Mouse (Mus musculus) neutrophil, adult 5-6 weeks (primary cell): Measurements from ENCODE around the gene Zfp455. TPM values are rescaled to one million over a fixed set of nuclear protein-coding genes. Genes with fewer than 3 reads are reported as not detected.
A peak's percentile ranks its signal among the peaks of the same experiment; 100 is the strongest.
"Not testable (repeated sequence)": the region's sequence is repeated elsewhere in the genome, so short reads cannot be mapped to it uniquely, and the experiment has no call there.

Experiments
- ATAC-seq: fragments of 151-379, 151-347 bp; 2 replicates; pipeline ENCODE4 v1.8.0; 2017; ENCODE audit warnings: mild to moderate bottlenecking, moderate TSS enrichment; ENCODE audit not compliant: insufficient number of reproducible peaks, poor library complexity, low FRiP score, severe bottlenecking; ENCODE audit errors: extremely low read depth
- total RNA-seq: library from RNA; stranded (forward); fragments of 200-1000 nt; gene quantifications from 2 replicates; pipeline ENCODE4 v1.2.3, GENCODE M21; 2017

Gene Zfp455
- 2.4 and 2.8 TPM in 2 replicates for total RNA-seq

GRCm38 (mm10) chr13:67194340-67194894 lies at the start of gene Zfp455:
TSS of gene Zfp455 (plus strand) at chr13:67194506.
- peak; percentile 85 for ATAC-seq

DNA sequence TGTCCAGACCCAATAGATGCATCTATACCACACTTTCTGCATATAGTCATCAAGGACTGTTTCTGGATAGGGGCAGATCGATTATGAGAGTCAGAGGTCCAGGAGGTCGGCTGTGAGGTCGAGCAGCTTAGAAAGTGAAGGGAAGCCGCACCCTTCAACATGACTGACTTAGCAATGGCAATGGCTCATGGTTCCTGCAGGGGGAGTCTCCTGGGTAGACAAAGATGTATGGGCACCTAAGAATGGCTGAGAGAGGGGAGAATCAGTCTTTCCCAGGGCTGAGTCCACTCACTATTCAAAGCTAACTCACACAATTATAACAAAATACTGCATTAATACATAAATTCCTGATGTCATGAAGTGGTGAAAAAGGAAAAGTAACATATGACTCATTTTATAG lies 28.2 kb upstream of the Zfp455 start:
- not testable (repeated sequence) for ATAC-seq

- peak; percentile 95 for ATAC-seq
These were observed 21.1 kb upstream of the Zfp455 start, which contains the start of gene Rsl1 for GRCm38 (mm10) chr13:67172991-67173722. TSS of gene Rsl1 (plus strand) at chr13:67173182.

DNA sequence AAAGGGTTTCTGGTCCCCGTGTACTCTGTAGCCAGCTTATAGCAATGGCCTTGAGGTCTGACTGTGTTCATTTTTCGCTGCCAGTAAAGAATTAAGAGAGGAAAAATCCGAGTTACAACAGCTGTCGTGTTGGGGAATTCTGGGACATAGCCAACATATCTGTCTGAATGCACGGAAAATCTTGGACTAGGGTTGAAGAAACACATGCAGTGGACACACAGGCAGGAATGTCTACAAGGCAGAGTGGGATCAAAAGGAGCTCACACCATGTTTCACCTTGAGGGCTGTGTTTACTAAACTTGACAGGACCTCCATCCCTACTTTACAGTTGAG lies 20.6 kb upstream of the Zfp455 start:
- no peak for ATAC-seq

GRCm38 (mm10) chr13:67201656-67202055 lies 7.3 kb downstream of the Zfp455 start:
- no peak for ATAC-seq

DNA sequence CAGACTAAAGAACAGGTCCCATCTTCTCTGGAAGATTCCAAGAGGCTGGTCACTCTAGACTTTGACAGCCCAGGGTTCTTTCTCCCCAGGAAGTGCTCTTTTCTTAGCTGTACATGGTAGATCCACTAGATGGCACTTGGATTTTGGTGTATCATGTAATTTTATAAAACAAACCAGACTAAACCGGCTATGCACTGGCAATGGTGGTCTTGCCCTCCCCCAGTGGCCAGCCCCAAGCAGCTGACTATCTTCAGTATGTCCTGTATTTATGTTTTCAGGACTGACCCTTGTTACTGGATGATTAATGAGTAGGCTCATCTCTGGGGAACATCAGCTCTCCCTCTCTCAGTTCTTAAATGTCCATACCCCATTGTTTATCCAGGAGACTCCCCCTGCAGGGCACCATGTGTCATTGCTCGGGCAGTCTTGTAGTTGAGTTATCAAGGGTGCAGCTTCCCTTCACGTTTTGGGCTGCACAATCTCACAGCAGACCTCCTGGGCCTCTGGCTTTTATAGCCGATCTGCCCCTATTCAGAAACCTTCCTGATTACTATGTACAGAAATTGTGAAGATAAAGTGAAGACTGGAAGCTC lies 19.8 kb downstream of the Zfp455 start:
- ATAC-seq = no peak

Other genes starting within 250 kb of the Zfp455 start
- gene Zfp712, start 133.3 kb upstream of the Zfp455 start, total RNA-seq = 8.8 and 11.2 TPM in 2 replicates
- 4.1 and 4.2 TPM in 2 replicates for gene Zfp708, start 96.5 kb upstream of the Zfp455 start, total RNA-seq
- 0.98 and 5.4 TPM in 2 replicates for gene Gm28557, start 85.9 kb upstream of the Zfp455 start, total RNA-seq
- 1.3 and 1.8 TPM in 2 replicates for gene Rslcan18, start 78.2 kb upstream of the Zfp455 start, total RNA-seq
- 4.2 and 4.3 TPM in 2 replicates for gene Zfp759, start 72.8 kb upstream of the Zfp455 start, total RNA-seq
- 13.0 and 14.3 TPM in 2 replicates for gene Rsl1, start 21.3 kb upstream of the Zfp455 start, total RNA-seq
- 4.8 and 7.2 TPM in 2 replicates for gene Zfp458, start 84.0 kb downstream of the Zfp455 start, total RNA-seq
- 3.8 and 4.4 TPM in 2 replicates for gene Zfp457, start 112.0 kb downstream of the Zfp455 start, total RNA-seq
- 18.8 and 22.3 TPM in 2 replicates for gene Zfp595, start 138.1 kb downstream of the Zfp455 start, total RNA-seq
- gene Gm28044, start 166.0 kb downstream of the Zfp455 start, total RNA-seq = 2.6 and 10.2 TPM in 2 replicates
- gene Zfp953, start 166.1 kb downstream of the Zfp455 start, total RNA-seq = 16.6 and 19.0 TPM in 2 replicates
- 3.9 TPM in 1 of 2 replicates, not detected in the other for gene Gm28041, start 181.2 kb downstream of the Zfp455 start, total RNA-seq
- 8.8 TPM in 2 replicates for gene Zfp456, start 181.3 kb downstream of the Zfp455 start, total RNA-seq
- 21.6 and 21.7 TPM in 2 replicates for gene Zfp429, start 205.3 kb downstream of the Zfp455 start, total RNA-seq
- 1.7 and 4.2 TPM in 2 replicates for gene Zfp459, start 226.9 kb downstream of the Zfp455 start, total RNA-seq